Mouse (Mus musculus) liver, embryonic 13.5 days (tissue): ENCODE results near the gene Tapbpl. TPM values are rescaled to one million over a fixed set of nuclear protein-coding genes. Genes with fewer than 3 reads are reported as not detected.

Source experiments
- ATAC-seq: fragments of 200-750 bp; cut with Nextera tagmentation; 2 replicates; pipeline ENCODE4 v1.8.0; 2017; ENCODE audit warnings: low read depth, mild to moderate bottlenecking, moderate number of reproducible peaks, moderate library complexity
- DNase-seq: peaks from one replicate; pipeline ENCODE4 v3.0.0; 2022
- H3K27ac ChIP-seq: fragments of 300-500 bp; sonication (generic); 2 replicates; pipeline ENCODE4 v1.5.1; 2015; ENCODE audit warnings: moderate library complexity, mild to moderate bottlenecking, inconsistent platforms
- H3K27me3 ChIP-seq: fragments of 300-500 bp; sonication (generic); 2 replicates; pipeline ENCODE4 v1.6.1; 2015; ENCODE audit warnings: mild to moderate bottlenecking, inconsistent platforms
- H3K36me3 ChIP-seq: fragments of 300-500 bp; sonication (generic); 2 replicates; pipeline ENCODE4 v1.6.1; 2015; ENCODE audit warnings: mild to moderate bottlenecking, inconsistent platforms
- H3K4me1 ChIP-seq: fragments of 300-500 bp; sonication (generic); replicated peaks from 2 replicates; pipeline ENCODE4 v1.6.1; 2015; ENCODE audit warnings: inconsistent platforms
- H3K4me2 ChIP-seq: fragments of 300-500 bp; sonication (generic); 2 replicates; pipeline ENCODE4 v1.6.1; 2015; ENCODE audit warnings: inconsistent platforms, mild to moderate bottlenecking, moderate library complexity
- H3K4me3 ChIP-seq: fragments of 300-500 bp; sonication (generic); replicated peaks from 2 replicates; pipeline ENCODE4 v1.5.1; 2015; ENCODE audit warnings: mild to moderate bottlenecking, inconsistent platforms
- H3K9ac ChIP-seq: fragments of 300-500 bp; sonication (generic); 2 replicates; pipeline ENCODE4 v1.6.1; 2015; ENCODE audit warnings: mild to moderate bottlenecking, inconsistent platforms
- H3K9me3 ChIP-seq: fragments of 300-500 bp; sonication (generic); replicated peaks from 2 replicates; pipeline ENCODE4 v1.6.1; 2016; ENCODE audit warnings: inconsistent platforms
- WGBS: fragments of 180-500 bp; shearing (Covaris S2); methylation state at CpG from one replicate; pipeline ENCODE4 v1.1.7; 2015; ENCODE audit not compliant: insufficient replicate concordance; 5-methylcytosine and 5-hydroxymethylcytosine counted together
- polyA plus RNA-seq: library from polyadenylated mRNA; unstranded; fragments of >200 nt; fragmentation: Nextera tagmentation; extraction: Ambion mirVana; gene quantifications from 2 replicates; pipeline ENCODE4 v1.2.1, GENCODE M21; 2015

Gene Tapbpl
- polyA plus RNA-seq, 1 experiment from 2014 or later: 5.2 TPM

- Histone ChIP-seq H3K9ac (no peak overlapping the region), H3K4me3 (no peak overlapping the region), H3K4me2 (no peak overlapping the region), H3K4me1 (peaks cover 14% of the 10 kb centered on the region), H3K9me3 (no peaks in the 10 kb centered on the region), H3K36me3 (peaks cover 25% of the 10 kb centered on the region), H3K27ac (no peak overlapping the region), H3K27me3 (no peaks in the 10 kb centered on the region)
- no peak for ATAC-seq
- DNase-seq: no peak
- WGBS: 48% methylated on average over 1 of the region's 1 CpGs
Measured at GRCm38 (mm10) chr6:125195541-125196075, 36.1 kb downstream of the Tapbpl start.

- Histone ChIP-seq H3K4me2 (peak overlapping the region; percentile 75), H3K27ac (peak overlapping the region; percentile 100), H3K4me3 (peak overlapping the region; percentile 83), H3K27me3 (no peaks in the 10 kb centered on the region), H3K9ac (peak overlapping the region; percentile 92), H3K4me1 (peaks cover 34% of the 10 kb centered on the region), H3K9me3 (no peaks in the 10 kb centered on the region), H3K36me3 (peaks cover 39% of the 10 kb centered on the region)
- WGBS: 24% methylated on average over 7 of the region's 7 CpGs
- no peak for ATAC-seq
- DNase-seq: no peak
Measured at GRCm38 (mm10) chr6:125193390-125193789, 38.3 kb downstream of the Tapbpl start.

DNA sequence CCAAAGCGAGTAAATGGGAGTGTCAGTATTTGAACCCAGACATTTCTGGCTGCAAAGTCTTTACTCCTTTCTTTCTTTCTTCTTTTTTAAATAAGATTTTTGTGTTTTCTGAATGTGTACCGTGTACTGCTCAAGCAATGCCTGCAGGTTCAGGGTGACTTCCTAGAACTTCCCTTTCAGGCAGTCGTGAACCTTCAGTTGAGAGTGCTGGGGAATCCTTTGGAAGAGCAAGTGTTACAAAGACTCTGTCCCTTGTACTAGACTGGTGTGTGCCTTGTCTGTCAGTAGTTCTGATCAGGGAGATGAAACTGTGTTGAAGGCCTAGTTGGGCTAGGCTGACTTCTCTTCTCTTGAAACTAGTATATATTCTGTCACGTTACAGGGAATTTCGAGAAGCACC, 38.8 kb downstream of the Tapbpl start:
- ATAC-seq (no peak), DNase-seq (no peak)
- Histone ChIP-seq H3K27ac (peak overlapping the region; percentile 100), H3K9ac (peak overlapping the region; percentile 92), H3K4me1 (peaks cover 39% of the 10 kb centered on the region), H3K4me2 (peak overlapping the region; percentile 75), H3K9me3 (no peaks in the 10 kb centered on the region), H3K4me3 (peak overlapping the region; percentile 83), H3K27me3 (no peaks in the 10 kb centered on the region), H3K36me3 (peaks cover 45% of the 10 kb centered on the region)
- WGBS: 13% methylated on average over 5 of the region's 5 CpGs

DNA sequence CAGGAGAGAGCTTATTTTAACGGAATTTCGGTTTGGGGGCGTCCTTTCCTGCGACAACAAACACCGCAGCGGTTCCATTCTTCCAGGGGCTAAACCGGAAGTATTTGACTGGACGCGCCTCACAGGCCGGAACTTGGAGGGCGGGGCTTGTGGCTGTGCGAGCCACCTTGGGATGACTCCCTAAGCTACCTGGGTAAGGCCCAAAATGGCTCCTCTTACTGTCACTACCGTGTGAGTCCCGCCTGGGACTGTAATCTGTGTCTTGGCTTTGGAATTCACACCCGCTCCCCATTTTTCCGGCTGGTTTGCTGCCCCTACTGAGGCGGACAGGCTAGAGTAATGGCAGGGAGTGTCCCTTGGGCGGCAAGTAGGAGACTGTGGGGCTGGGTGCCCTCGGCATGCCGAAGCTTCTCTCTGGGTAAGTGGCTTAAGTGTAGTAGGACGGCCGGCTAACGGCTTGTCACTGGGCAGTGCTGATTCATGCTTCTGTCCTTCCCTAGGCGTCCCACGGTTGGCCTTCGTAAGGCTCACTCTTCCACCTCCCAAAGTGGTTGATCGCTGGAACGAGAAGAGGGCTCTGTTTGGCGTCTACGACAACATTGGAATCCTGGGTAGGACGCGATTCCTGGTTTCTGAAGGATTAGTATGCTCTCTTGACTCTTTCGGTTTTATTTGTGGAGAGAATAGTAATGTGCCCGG, 39.5 kb downstream of the Tapbpl start:
- peak; percentile 88 for ATAC-seq
- H3K4me3 ChIP-seq: peak overlapping the region; percentile 83
- peak overlapping the region; percentile 92 for H3K9ac ChIP-seq
- H3K4me2 ChIP-seq: peak overlapping the region; percentile 75
- peak overlapping the region; percentile 100 for H3K27ac ChIP-seq
- peaks cover 46% of the 10 kb centered on the region for H3K4me1 ChIP-seq
- DNase-seq: peak; percentile 89
- under 1% methylated on average over 34 of the region's 34 CpGs for WGBS
- no peaks in the 10 kb centered on the region for H3K9me3 ChIP-seq
- H3K27me3 ChIP-seq: no peaks in the 10 kb centered on the region
- H3K36me3 ChIP-seq: peaks cover 51% of the 10 kb centered on the region

DNA sequence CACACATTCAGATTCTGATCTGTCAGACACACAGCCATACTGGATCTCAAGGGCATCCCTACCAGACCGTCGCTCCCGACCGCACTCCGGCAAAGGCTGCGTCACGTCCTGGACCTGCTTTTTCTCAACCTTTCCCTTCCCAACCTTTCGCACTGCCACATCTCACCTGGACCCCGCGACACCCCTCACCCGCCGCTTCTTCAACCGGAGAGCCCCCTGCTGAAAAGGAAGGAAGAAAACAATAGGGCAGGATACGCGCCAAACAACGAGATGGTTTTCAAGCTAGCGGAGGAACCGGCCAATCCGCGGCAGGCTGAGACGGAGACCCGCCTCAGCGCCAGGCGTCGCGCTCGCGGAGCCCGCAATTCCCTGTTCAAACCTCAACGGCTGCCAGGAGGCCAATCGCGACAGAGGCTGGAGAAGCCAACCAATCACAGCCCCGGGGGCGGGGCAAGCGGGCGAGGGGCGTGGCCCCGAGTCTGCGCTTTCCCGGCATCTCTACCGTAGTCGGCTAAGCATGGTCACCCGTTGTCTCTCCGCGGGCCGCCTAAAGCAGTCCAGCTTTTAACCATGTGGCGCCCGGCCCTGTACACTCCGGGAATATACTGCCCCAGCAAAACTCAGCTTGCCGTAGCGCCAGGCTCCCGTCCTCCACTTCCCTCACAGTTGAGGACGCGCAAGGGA, 40.2 kb downstream of the Tapbpl start, which contains the start of the genes Ncapd2 and Mrpl51:
TSS of gene Ncapd2 (minus strand) at position 370 of the 684 bp plus-strand sequence.
TSS of gene Mrpl51 (plus strand) at position 470 of the 684 bp plus-strand sequence.
- peak; percentile 90 for ATAC-seq
- no peaks in the 10 kb centered on the region for H3K9me3 ChIP-seq
- peak within 1 kb of the TSS; percentile 100 for H3K27ac ChIP-seq
- WGBS: under 1% methylated on average over 54 of the region's 54 CpGs
- H3K27me3 ChIP-seq: no peaks in the 10 kb centered on the region
- H3K4me2 ChIP-seq: peak within 1 kb of the TSS; percentile 75
- H3K4me3 ChIP-seq: peak within 1 kb of the TSS; percentile 83
- H3K36me3 ChIP-seq: peaks cover 58% of the 10 kb centered on the region
- peak within 1 kb of the TSS; percentile 92 for H3K9ac ChIP-seq
- peak; percentile 97 for DNase-seq
- H3K4me1 ChIP-seq: peaks cover 46% of the 10 kb centered on the region

- H3K9me3 ChIP-seq: no peaks in the 10 kb centered on the region
- no peak for DNase-seq
- H3K9ac ChIP-seq: peak overlapping the region; percentile 92
- no peaks in the 10 kb centered on the region for H3K27me3 ChIP-seq
- no peak for ATAC-seq
- peak overlapping the region; percentile 75 for H3K4me2 ChIP-seq
- peaks cover 46% of the 10 kb centered on the region for H3K4me1 ChIP-seq
- H3K36me3 ChIP-seq: peaks cover 65% of the 10 kb centered on the region
- H3K4me3 ChIP-seq: peak overlapping the region; percentile 83
- H3K27ac ChIP-seq: peak overlapping the region; percentile 100
Measured at GRCm38 (mm10) chr6:125190816-125191215, 40.8 kb downstream of the Tapbpl start.

DNA sequence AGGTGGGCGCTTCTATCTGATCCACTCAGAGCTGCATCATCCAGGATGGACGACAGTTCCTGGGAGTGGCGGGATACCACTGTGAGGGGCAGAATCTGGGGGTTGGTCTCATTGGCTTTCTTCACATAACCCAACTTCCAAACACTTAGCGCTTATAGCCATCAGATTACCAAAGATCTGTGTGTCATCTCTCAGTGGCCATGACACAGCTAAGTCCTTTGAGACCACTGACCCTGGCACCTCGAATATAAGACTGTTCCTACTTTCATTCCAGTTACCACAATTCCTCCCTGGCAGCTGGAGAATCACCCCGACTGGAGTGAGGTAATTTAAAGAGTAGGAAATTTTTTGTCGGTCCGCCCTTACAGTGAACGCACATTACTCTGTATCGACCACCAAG, 45.5 kb downstream of the Tapbpl start:
- Histone ChIP-seq H3K9me3 (no peaks in the 10 kb centered on the region), H3K27ac (no peak overlapping the region), H3K4me3 (no peak overlapping the region), H3K4me2 (no peak overlapping the region), H3K36me3 (peaks cover 86% of the 10 kb centered on the region), H3K4me1 (peaks cover 32% of the 10 kb centered on the region), H3K27me3 (no peaks in the 10 kb centered on the region), H3K9ac (no peak overlapping the region)
- DNase-seq (no peak), ATAC-seq (no peak)
- WGBS: 91% methylated on average over 10 of the region's 10 CpGs

GRCm38 (mm10) chr6:125182133-125182532, 49.5 kb downstream of the Tapbpl start:
- Histone ChIP-seq H3K4me1 (no peaks in the 10 kb centered on the region), H3K9me3 (no peaks in the 10 kb centered on the region), H3K9ac (no peak overlapping the region), H3K4me2 (no peak overlapping the region), H3K27ac (no peak overlapping the region), H3K36me3 (peaks cover 100% of the 10 kb centered on the region), H3K4me3 (no peak overlapping the region), H3K27me3 (no peaks in the 10 kb centered on the region)
- DNase-seq (no peak), ATAC-seq (no peak)
- WGBS: 86% methylated on average over 5 of the region's 5 CpGs

DNA sequence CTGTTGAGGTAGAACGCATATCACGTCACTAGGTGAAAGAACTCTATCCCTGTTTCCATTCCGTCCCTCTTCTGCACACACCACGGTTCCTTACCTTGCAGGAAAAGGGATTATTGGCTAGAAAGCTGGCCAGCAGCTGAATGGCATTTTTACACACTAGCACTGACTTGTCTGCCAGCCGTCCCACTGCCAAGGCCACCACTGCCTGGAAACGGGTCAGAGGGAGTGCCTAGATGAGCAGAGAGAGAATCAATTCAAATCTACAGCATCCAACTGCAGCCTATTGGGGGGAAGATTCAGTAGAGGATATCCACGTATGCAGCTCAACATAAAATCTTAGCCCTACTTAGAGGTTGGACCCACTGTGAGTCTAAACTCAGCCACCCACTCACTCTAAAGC, 52.1 kb downstream of the Tapbpl start:
- H3K4me2 ChIP-seq: no peak overlapping the region
- no peaks in the 10 kb centered on the region for H3K4me1 ChIP-seq
- DNase-seq (no peak), ATAC-seq (no peak)
- H3K27me3 ChIP-seq: no peaks in the 10 kb centered on the region
- WGBS: 92% methylated on average over 7 of the region's 7 CpGs
- no peak overlapping the region for H3K9ac ChIP-seq
- peaks cover 100% of the 10 kb centered on the region for H3K36me3 ChIP-seq
- H3K27ac ChIP-seq: no peak overlapping the region
- H3K9me3 ChIP-seq: no peaks in the 10 kb centered on the region
- no peak overlapping the region for H3K4me3 ChIP-seq

GRCm38 (mm10) chr6:125175469-125175868, 56.2 kb downstream of the Tapbpl start:
- 95% methylated on average over 5 of the region's 5 CpGs for WGBS
- H3K9me3 ChIP-seq: no peaks in the 10 kb centered on the region
- peaks cover 11% of the 10 kb centered on the region; the same call in 1 of the 2 replicates for H3K4me1 ChIP-seq
- ATAC-seq: no peak
- H3K27me3 ChIP-seq: no peaks in the 10 kb centered on the region
- H3K36me3 ChIP-seq: peaks cover 100% of the 10 kb centered on the region
- no peak overlapping the region for H3K27ac ChIP-seq
- no peak overlapping the region for H3K4me2 ChIP-seq
- H3K4me3 ChIP-seq: no peak overlapping the region
- H3K9ac ChIP-seq: no peak overlapping the region
- DNase-seq: no peak
